Mouse (Mus musculus) 3134 (cell line): ENCODE data around the gene Xrcc6.

Experiments
- DNase-seq: peaks from one replicate; pipeline ENCODE4 v3.0.0-alpha.2; 2011; ENCODE audit warnings: low spot score; ENCODE audit not compliant: insufficient read length; ENCODE audit errors: extremely low read depth

Gene Xrcc6

GRCm38 (mm10) chr15:82071816-82072469, 84.3 kb downstream of the Xrcc6 start:
- DNase-seq = no peak

GRCm38 (mm10) chr15:82073490-82073889, 85.9 kb downstream of the Xrcc6 start:
- no peak for DNase-seq

DNA sequence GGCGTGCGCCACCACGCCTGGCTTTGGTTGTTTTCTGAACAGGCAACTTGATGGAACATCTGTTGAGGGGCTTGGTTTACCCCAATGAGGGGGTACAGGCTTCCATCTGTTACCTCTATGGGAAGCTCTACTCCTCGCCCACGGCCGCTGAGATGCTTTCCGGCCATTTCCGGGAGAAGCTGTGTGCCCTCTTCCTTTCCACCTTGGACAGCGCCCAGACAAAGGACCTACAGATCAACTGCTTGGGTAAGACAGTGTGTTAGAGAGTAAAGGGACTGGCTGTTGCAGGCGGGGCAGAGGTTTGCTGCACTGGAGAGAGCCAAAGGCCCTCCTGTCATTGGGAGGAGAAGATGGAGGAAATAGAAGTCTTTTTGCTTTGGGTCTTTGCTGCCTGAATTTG, 92.2 kb downstream of the Xrcc6 start:
- no peak for DNase-seq

DNA sequence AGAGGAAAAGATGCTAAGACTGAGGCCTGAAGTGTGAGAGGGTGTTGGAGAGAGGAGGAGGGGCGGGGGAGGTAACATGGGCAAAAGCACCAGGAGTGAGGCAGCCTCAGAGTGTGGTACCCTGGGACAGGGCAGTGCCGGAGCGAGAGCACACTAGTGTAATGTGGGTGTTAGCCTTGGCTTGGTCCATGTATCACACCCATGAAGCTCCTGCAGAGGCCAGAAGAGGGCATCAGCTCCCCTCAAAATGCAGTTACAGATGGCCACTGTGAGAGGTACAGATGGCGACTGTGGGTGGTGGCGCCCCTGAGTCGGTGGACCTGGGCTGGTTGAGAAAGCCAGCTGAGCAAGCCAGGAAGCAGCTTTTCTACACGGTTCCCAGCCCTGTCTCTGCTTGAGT, 93.5 kb downstream of the Xrcc6 start:
- DNase-seq = no peak

DNA sequence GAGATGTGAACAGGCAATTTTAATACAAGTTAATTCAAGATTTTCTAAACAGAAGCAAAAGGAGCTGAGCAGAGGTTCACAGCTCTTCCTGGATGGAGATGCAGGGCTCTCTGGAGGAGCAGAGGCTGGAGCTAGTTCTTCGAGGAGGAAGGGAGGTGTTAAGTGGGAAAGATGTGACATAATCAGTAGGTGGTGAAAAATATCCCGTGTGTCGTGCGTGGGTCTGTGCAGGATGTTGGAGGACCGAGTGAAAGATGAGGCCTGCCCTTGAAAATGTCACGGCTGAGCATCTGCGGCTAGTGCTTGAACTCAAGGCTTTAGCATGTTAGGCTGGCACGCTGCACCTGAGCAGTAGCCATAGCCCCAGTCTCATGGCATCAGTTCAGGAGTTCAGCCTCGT, 98.0 kb downstream of the Xrcc6 start:
- DNase-seq = no peak

DNA sequence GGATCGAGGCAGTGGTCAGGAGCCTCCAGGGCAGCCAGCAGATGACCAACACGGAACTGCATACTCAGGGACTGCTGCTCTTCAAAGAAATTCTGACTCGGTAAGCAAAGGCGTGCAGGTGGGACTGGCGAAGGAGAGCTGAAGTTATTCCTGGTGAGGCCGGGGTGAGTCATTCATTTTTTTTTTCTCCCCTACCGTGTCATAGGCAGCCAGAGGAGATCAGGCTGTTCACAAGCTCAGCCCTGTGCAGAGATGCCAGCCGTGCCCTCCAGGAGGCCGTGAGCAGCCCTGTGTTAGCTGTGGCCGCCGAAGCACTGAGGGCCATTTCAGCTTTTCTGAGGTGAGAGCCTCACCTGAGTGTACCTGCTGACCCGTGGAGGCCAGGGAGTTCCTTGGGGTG, 98.5 kb downstream of the Xrcc6 start:
- DNase-seq = peak; percentile 39

DNA sequence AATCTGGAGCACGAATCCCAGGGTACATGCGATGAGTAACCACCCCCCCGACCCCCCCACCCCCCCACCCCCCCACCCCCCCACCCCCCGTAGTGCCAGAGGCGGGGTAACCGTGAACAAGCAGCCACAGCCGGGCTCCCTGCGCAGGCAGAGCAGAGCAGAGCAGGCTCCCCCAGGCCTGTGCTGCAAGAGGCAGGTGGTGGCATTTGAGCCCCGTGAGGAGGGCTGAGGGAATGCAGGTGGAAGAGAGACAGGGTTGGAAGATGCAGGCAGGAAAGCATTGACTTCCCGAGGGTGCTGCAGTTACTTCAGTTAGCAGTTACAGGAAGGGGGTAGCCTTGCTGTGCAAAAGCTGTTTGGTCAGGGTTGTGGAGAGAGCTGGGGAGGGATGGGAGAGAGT, 99.6 kb downstream of the Xrcc6 start:
- DNase-seq = no peak
